Mouse (Mus musculus) E14TG2a.4 (cell line): ENCODE results near the gene Fbxo4.

Experiments used
- H3K27me3 ChIP-seq: 2 replicates; pipeline ENCODE4 v1.6.1; 2014; ENCODE audit warnings: low read length, control low read depth; ENCODE audit not compliant: insufficient read depth
- H3K36me3 ChIP-seq: 2 replicates; pipeline ENCODE4 v1.6.1; 2014; ENCODE audit warnings: low read length, control low read depth; ENCODE audit not compliant: insufficient read depth
- H3K4me1 ChIP-seq: replicated peaks from 2 replicates; pipeline ENCODE4 v1.6.1; 2014; ENCODE audit warnings: low read depth, low read length, control low read depth
- H3K4me3 ChIP-seq: replicated peaks from 2 replicates; pipeline ENCODE4 v1.5.1; 2014; ENCODE audit warnings: mild to moderate bottlenecking, low read length
- H3K9me3 ChIP-seq: 2 replicates; pipeline ENCODE4 v1.6.1; 2014; ENCODE audit warnings: low read length, control low read depth
- CTCF ChIP-seq: conservative IDR thresholded peaks from 2 replicates; pipeline ENCODE4 v1.5.1; 2014; ENCODE audit warnings: low read length
- NANOG ChIP-seq: IDR thresholded peaks from 2 replicates; pipeline ENCODE4 v1.6.1; 2014; ENCODE audit warnings: borderline replicate concordance, low read length, mixed read lengths
- POU5F1 ChIP-seq: IDR thresholded peaks from 2 replicates; pipeline ENCODE4 v1.6.1; 2014; ENCODE audit warnings: low read length, borderline replicate concordance

The Fbxo4 gene

GRCm38 (mm10) chr15:4024726-4025507, 45.5 kb upstream of the Fbxo4 start:
- Histone ChIP-seq H3K27me3 (peaks cover 17% of the 10 kb centered on the region), H3K4me3 (0 out of 2 replicates have a peak overlapping the region, but pooled peaks have one; percentile 94), H3K4me1 (peaks cover 27% of the 10 kb centered on the region), H3K9me3 (no peaks in the 10 kb centered on the region), H3K36me3 (no peaks in the 10 kb centered on the region)
- TF ChIP-seq POU5F1 (no peak), CTCF (no peak)

- H3K4me1 ChIP-seq, result peaks cover 27% of the 10 kb centered on the region
- no peak for TF ChIP-seq POU5F1
- TF ChIP-seq CTCF, result no peak
- TF ChIP-seq NANOG, result no peak
- H3K9me3 ChIP-seq, result no peaks in the 10 kb centered on the region
- peaks cover 17% of the 10 kb centered on the region for H3K27me3 ChIP-seq
- no peak overlapping the region for H3K4me3 ChIP-seq
- no peaks in the 10 kb centered on the region for H3K36me3 ChIP-seq
Measured at GRCm38 (mm10) chr15:4023747-4024146, 44.4 kb upstream of the Fbxo4 start.

DNA sequence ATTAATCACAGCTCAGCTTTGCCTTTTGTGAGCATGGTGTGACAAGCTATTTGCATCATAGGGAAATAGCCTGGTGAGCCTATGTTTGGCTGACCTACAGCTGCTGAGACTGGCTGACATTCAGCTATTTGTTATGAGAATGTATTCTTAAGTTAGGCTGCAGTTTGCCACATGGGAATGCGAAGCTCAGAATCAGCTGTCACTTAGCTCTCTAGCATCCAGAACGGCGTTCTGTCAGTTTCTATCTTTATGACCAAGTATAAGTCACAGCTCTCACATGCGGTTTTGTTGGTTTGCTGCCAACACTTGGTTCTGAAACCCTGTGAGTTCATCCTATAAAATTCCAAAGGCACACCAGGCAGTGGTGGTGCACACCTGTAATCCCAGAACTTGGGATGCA, 41.3 kb upstream of the Fbxo4 start:
- no peak for TF ChIP-seq POU5F1
- TF ChIP-seq CTCF, result no peak
- no peak for TF ChIP-seq NANOG
- no peaks in the 10 kb centered on the region for H3K36me3 ChIP-seq

GRCm38 (mm10) chr15:4013873-4014272, 34.5 kb upstream of the Fbxo4 start:
- Histone ChIP-seq H3K36me3 (no peaks in the 10 kb centered on the region), H3K4me3 (no peak overlapping the region), H3K9me3 (no peaks in the 10 kb centered on the region), H3K4me1 (0 out of 2 replicates have a peak, but pooled peaks cover 2% of the 10 kb centered on the region), H3K27me3 (no peaks in the 10 kb centered on the region)
- TF ChIP-seq POU5F1, result no peak

More for the DNA sequence above, 41.3 kb upstream of the Fbxo4 start:
- peaks cover 10% of the 10 kb centered on the region for H3K4me1 ChIP-seq
- H3K27me3 ChIP-seq, result peaks cover 15% of the 10 kb centered on the region
- no peak overlapping the region for H3K4me3 ChIP-seq
- no peaks in the 10 kb centered on the region for H3K9me3 ChIP-seq

- peaks cover 20% of the 10 kb centered on the region for H3K4me1 ChIP-seq
- H3K27me3 ChIP-seq, result no peaks in the 10 kb centered on the region
- H3K36me3 ChIP-seq, result no peaks in the 10 kb centered on the region
- TF ChIP-seq POU5F1 (no peak), CTCF (no peak), NANOG (no peak)
- no peak overlapping the region for H3K4me3 ChIP-seq
- peaks cover 16% of the 10 kb centered on the region for H3K9me3 ChIP-seq
Measured at GRCm38 (mm10) chr15:4000536-4000935, 21.2 kb upstream of the Fbxo4 start.

DNA sequence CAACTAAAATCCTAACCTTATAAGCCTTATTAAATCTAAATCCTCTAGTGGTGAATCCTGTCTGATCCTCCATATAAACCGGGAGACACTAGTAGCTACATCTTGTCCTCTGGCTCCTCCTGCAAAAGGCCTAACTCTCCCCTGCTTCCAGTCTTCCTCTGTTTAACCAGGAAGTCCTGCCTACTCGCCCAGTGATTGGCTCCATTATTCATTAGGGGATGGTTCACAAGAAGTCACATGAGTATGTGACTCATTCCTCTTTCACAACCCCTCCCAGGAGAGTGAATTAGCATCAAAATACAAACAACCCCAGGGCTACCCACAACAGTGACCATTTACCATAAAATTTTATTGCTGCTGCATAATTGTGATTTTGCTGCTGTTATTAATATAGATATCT, 19.8 kb upstream of the Fbxo4 start:
- TF ChIP-seq POU5F1 (no peak), CTCF (no peak), NANOG (no peak)
- Histone ChIP-seq H3K27me3 (no peaks in the 10 kb centered on the region), H3K36me3 (no peaks in the 10 kb centered on the region), H3K4me1 (peaks cover 28% of the 10 kb centered on the region), H3K9me3 (0 out of 2 replicates have a peak, but pooled peaks cover 4% of the 10 kb centered on the region), H3K4me3 (no peak overlapping the region; the same call in 1 of the 2 replicates)

DNA sequence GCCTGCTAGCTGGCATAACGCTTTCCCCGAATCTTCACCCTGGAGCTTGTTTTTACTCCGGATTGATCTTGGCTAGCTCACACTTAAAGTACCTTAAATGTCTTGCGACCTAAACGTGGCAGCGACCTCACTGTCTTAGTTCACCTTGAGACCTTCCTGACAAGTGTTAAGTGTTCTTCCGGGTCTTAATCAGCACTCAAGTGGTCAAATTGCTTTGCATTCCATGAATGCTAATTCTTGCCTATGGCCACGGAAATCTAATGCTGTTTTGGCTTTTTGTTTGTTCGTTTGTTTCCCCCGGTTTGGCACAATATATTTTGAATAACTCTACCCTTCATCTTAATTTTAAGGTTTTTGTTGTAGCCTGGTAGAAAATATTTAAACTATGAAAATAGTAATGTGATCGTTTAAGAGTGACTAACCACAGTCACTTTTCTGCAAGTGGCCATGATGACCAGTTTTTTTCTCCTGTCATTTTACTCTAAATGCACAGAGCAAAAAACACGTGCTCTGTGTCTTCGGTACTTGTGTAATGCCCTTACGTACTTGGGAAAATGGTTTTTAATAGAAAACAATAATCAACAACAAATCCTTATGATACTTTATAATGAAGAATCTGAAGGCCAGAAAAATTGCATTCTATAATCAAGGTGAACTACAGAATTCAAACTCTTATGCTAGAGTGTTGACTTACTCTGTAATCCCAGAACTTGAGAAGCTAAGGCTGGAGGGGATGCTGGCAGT, 17.1 kb upstream of the Fbxo4 start:
- H3K4me1 ChIP-seq, result peaks cover 35% of the 10 kb centered on the region
- H3K36me3 ChIP-seq, result peaks cover 12% of the 10 kb centered on the region
- H3K27me3 ChIP-seq, result no peaks in the 10 kb centered on the region
- TF ChIP-seq CTCF, result no peak
- TF ChIP-seq NANOG, result peak; percentile 60; the same call in 1 of the 2 replicates
- H3K9me3 ChIP-seq, result no peaks in the 10 kb centered on the region
- H3K4me3 ChIP-seq, result peak overlapping the region; percentile 77

DNA sequence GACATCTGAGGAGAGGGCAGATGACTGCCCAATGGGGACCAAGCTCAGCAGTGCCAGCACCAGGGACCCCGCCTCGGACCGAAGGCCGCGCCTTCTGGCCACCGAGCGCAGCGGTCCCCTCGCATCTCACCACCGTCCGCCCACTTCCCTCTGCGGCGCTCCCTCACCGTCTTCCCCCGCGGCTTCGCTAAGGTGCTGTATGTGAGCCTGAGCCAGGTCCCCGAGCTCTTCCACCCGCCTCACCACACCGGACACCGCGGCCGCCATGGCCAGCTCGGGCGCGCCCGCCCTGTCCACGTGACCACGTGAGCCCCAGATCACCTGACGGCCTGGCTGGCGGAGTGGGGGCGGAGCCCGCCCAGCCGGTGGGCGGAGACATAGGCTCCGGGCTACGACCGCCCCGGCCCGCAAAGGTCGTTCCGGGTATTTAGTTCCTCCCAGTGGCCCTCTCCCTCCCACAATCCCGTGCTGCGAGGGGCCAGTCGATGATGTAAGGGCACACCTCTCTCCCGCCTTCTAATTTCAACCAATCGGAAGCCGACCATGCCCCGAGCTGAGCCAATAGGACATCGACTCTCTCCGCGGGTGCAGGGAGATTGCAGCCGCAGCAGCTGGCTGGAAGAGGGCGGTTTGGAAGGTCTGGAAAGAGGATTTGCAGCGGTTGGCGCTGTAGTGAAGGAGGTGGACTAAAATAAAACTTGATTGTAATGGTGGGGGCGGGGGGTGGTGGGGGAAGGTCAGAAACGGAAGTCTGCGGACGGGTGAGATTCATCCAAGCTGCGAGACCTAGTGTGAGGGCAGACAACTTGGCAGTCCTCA, 16.3 kb upstream of the Fbxo4 start, which contains the start of gene AW549877:
TSS of gene AW549877 (minus strand) at position 297 of the 819 bp plus-strand sequence.
- H3K4me3 ChIP-seq, result peak within 1 kb of the TSS; percentile 96
- no peaks in the 10 kb centered on the region for H3K9me3 ChIP-seq
- H3K36me3 ChIP-seq, result peaks cover 19% of the 10 kb centered on the region
- H3K4me1 ChIP-seq, result peaks cover 39% of the 10 kb centered on the region
- no peak for TF ChIP-seq NANOG
- H3K27me3 ChIP-seq, result no peaks in the 10 kb centered on the region
